Mouse (Mus musculus) intestine, embryonic 15.5 days (tissue): ENCODE measurements around the gene Gm128. TPM values are rescaled to one million over a fixed set of nuclear protein-coding genes. Genes with fewer than 3 reads are reported as not detected.
A peak's percentile ranks its signal among the peaks of the same experiment; 100 is the strongest.

Source experiments
- ATAC-seq: fragments of 200-750 bp; cut with Nextera tagmentation; 2 replicates; pipeline ENCODE4 v1.8.0; 2017; ENCODE audit warnings: moderate TSS enrichment, moderate library complexity
- H3K27ac ChIP-seq: fragments of 300-500 bp; sonication (generic); 2 replicates; pipeline ENCODE4 v1.5.1; 2015; ENCODE audit warnings: mild to moderate bottlenecking, inconsistent platforms
- H3K27me3 ChIP-seq: fragments of 300-500 bp; sonication (generic); replicated peaks from 2 replicates; pipeline ENCODE4 v1.6.1; 2015; ENCODE audit warnings: inconsistent platforms
- H3K36me3 ChIP-seq: fragments of 300-500 bp; sonication (generic); 2 replicates; pipeline ENCODE4 v1.6.1; 2015; ENCODE audit warnings: inconsistent platforms
- H3K4me1 ChIP-seq: fragments of 300-500 bp; sonication (generic); replicated peaks from 2 replicates; pipeline ENCODE4 v1.6.1; 2015; ENCODE audit warnings: inconsistent platforms
- H3K4me2 ChIP-seq: fragments of 300-500 bp; sonication (generic); replicated peaks from 2 replicates; pipeline ENCODE4 v1.6.1; 2015; ENCODE audit warnings: mild to moderate bottlenecking, inconsistent platforms
- H3K4me3 ChIP-seq: fragments of 300-500 bp; sonication (generic); replicated peaks from 2 replicates; pipeline ENCODE4 v1.5.1; 2015; ENCODE audit warnings: inconsistent platforms
- H3K9ac ChIP-seq: fragments of 300-500 bp; sonication (generic); 2 replicates; pipeline ENCODE4 v1.6.1; 2015; ENCODE audit warnings: inconsistent platforms
- H3K9me3 ChIP-seq: fragments of 300-500 bp; sonication (generic); 2 replicates; pipeline ENCODE4 v1.6.1; 2016; ENCODE audit warnings: inconsistent platforms
- WGBS: fragments of 180-500 bp; shearing (Covaris S2); methylation state at CpG from one replicate; pipeline ENCODE4 v1.1.7; 2015; 5-methylcytosine and 5-hydroxymethylcytosine counted together
- polyA plus RNA-seq: library from polyadenylated mRNA; unstranded; fragments of >200 nt; fragmentation: Nextera tagmentation; extraction: Ambion mirVana; gene quantifications from 2 replicates; pipeline ENCODE4 v1.2.1, GENCODE M21; 2015

Gm128 gene
- 0.16 and 0.20 TPM in 2 replicates for polyA plus RNA-seq

DNA sequence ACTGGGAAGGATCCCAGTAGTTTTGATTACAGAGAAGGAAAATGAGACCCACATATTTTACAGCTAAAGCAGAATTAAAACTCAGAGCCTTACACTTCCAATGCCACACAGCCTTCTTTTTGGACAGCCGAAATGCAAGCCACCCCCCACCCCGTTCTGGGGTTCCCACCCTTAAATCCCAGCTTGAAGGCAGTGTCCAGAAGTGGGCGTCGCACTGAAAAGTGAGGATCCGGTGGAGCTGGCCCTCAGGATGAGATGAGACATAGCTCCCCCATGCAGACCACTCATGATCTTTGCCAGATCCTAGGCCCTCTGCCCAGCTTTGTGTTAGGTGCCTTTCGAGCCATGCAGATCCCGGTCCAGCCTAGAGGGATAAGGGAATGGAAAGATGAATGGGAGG is at the start of gene Gm128:
Gene Gm128 (minus strand): TSS at position 101 of the 400 bp plus-strand sequence.
- ATAC-seq, result no peak
- Histone ChIP-seq H3K27ac (no peak within 1 kb of the TSS), H3K36me3 (no peaks in the 10 kb centered on the region), H3K9ac (peak within 1 kb of the TSS; percentile 21), H3K9me3 (no peaks in the 10 kb centered on the region), H3K4me1 (0 out of 2 replicates have a peak, but pooled peaks cover 4% of the 10 kb centered on the region), H3K4me3 (no peak within 1 kb of the TSS), H3K4me2 (no peak within 1 kb of the TSS; the same call in 1 of the 2 replicates), H3K27me3 (no peaks in the 10 kb centered on the region)
- 74% methylated on average over 7 of the region's 7 CpGs for WGBS

DNA sequence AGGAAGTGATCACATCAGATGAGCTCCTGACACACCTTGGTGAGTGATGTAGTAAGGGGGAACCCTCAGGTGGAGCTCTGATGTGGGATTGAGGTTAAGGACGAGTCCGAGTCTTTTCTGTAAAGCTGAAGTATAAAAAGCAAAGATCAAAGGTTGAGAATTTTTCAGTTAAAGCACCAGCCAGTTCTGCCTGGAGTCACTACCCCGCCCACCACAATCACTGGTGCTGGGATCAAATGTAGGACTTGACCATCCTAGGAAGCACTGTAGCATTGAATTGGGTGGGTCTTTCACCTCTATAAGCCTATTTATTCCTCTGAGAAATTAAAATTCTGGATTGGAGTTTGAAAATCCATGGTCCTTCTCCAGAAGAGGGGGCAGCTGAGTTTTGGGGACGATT is 49.6 kb upstream of the Gm128 start:
- Histone ChIP-seq H3K4me1 (peaks cover 13% of the 10 kb centered on the region; the same call in 1 of the 2 replicates), H3K27me3 (no peaks in the 10 kb centered on the region), H3K27ac (peak overlapping the region; percentile 7; the same call in 1 of the 2 replicates), H3K4me3 (no peak overlapping the region), H3K9ac (no peak overlapping the region), H3K4me2 (no peak overlapping the region), H3K9me3 (no peaks in the 10 kb centered on the region), H3K36me3 (peaks cover 22% of the 10 kb centered on the region)
- ATAC-seq, result peak; percentile 27
- 70% methylated on average over 4 of the region's 4 CpGs for WGBS

DNA sequence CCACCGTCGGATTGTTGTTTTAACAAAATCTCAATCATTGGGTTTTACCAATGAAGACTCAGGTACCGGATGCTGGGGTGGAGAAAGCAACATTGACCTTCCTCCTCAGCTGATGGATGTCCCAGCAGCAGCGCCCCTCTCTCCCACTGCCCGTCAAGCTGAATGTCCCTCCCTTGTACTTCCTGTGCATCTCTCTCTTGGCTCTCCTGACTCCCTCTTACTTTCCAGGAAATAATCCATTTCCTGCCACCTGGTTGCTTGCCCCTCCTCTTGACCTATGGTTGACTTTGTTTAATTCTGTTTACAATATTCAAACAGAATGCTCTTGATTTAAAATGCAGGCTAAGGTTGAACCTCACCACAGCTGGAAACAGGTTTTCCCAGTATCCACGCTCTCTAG is 48.8 kb upstream of the Gm128 start:
- Histone ChIP-seq H3K27me3 (no peaks in the 10 kb centered on the region), H3K27ac (no peak overlapping the region), H3K4me2 (no peak overlapping the region), H3K9me3 (no peaks in the 10 kb centered on the region), H3K36me3 (peaks cover 18% of the 10 kb centered on the region), H3K9ac (no peak overlapping the region), H3K4me3 (no peak overlapping the region), H3K4me1 (peaks cover 11% of the 10 kb centered on the region; the same call in 1 of the 2 replicates)
- 68% methylated on average over 6 of the region's 6 CpGs for WGBS
- no peak for ATAC-seq

DNA sequence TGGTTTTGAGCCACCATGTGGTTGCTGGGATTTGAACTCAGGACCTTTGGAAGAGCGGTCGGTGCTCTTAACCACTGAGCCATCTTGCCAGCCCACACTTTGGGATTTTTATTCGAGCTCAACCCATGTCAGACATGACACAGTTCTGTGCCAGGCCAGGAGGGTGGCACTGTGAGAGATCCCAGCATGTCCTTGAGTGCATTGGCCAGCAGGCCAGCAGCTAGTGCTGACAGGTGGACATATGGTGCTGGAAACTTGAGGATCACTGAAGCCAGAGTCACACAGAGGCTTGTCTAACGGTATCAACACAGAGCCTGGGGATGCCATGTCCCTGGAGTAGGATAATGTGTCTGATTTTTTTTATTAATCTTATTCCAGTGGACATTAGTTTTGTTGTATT is 48.0 kb upstream of the Gm128 start:
- Histone ChIP-seq H3K4me2 (no peak overlapping the region), H3K36me3 (peaks cover 13% of the 10 kb centered on the region), H3K27me3 (no peaks in the 10 kb centered on the region), H3K9ac (no peak overlapping the region), H3K27ac (no peak overlapping the region), H3K4me1 (peaks cover 18% of the 10 kb centered on the region), H3K4me3 (no peak overlapping the region), H3K9me3 (no peaks in the 10 kb centered on the region)
- 93% methylated on average over 4 of the region's 4 CpGs for WGBS
- no peak for ATAC-seq

DNA sequence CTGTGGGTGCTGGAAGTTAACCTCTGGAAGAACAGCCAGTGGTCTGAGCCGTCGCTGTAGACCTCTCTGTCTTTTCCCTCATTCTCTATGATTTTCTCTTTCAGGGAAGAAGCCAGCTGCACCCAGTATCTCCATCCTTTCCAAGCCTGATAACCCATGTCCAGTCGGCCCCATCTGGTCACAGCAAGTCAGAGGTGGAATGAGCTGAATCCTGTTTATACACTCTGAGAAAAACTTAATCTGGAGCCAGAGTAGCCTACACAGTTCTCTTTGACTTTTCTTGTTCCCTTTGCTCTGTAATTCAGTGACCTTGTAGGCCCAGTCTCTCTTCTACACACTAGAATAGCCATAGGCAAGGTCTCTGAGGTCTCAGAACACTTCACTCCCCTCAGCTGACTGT is 46.1 kb upstream of the Gm128 start:
- Histone ChIP-seq H3K4me3 (no peak overlapping the region), H3K9ac (no peak overlapping the region), H3K4me1 (peaks cover 20% of the 10 kb centered on the region), H3K9me3 (no peaks in the 10 kb centered on the region), H3K27ac (no peak overlapping the region), H3K4me2 (no peak overlapping the region), H3K27me3 (no peaks in the 10 kb centered on the region), H3K36me3 (peaks cover 9% of the 10 kb centered on the region)
- 92% methylated on average over 3 of the region's 3 CpGs for whole genome bisulfite sequencing
- no peak for ATAC-seq

DNA sequence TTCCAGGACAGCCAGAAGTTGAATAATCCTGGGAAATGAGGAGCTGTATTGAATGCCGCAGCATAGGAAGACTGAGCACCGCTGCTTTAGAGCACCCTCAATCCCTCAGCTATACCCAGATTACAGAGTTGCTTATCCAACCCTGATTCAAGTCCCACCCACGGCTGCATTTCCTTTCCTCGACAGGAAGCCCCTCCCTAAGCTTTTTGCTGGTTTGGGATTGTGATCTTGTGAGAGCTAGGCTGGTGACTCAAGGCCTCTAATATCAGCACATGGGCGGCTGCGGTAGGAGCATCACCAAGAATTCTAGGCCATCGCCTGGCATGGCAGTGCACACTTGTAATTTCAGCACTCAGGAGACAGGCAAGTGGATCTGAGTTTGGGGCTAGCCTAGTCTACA is 45.1 kb upstream of the Gm128 start:
- peak overlapping the region; percentile 40; the same call in 1 of the 2 replicates for H3K27ac ChIP-seq
- peaks cover 20% of the 10 kb centered on the region for H3K4me1 ChIP-seq
- peaks cover 9% of the 10 kb centered on the region for H3K36me3 ChIP-seq
- H3K9me3 ChIP-seq, result no peaks in the 10 kb centered on the region
- no peak overlapping the region for H3K4me2 ChIP-seq
- no peaks in the 10 kb centered on the region for H3K27me3 ChIP-seq
- H3K4me3 ChIP-seq, result no peak overlapping the region
- no peak overlapping the region for H3K9ac ChIP-seq
- 82% methylated on average over 7 of the region's 7 CpGs for WGBS
- no peak for ATAC-seq

DNA sequence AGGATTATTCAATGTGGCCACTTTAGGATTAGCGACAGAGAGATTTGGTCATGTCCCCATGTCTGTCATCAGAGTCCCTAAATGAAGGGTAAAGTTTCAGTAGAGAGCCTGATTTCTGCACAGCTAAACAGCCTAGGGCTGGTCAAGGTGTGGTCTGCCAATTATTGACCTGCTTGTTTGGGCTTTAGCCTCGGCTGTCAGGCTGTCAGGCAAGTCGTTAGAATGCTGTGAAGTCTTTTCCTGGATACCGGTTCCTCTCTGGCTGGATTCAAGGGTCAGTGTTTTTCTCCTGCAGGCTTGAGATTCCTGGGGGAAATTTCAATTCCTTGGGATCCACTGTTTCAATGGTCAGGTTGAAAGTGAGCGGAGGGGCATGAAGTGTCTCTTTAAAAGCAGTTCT is 44.6 kb upstream of the Gm128 start:
- Histone ChIP-seq H3K27ac (peak overlapping the region; percentile 40; the same call in 1 of the 2 replicates), H3K36me3 (peaks cover 9% of the 10 kb centered on the region), H3K4me1 (peaks cover 15% of the 10 kb centered on the region), H3K4me3 (no peak overlapping the region), H3K9ac (no peak overlapping the region), H3K27me3 (no peaks in the 10 kb centered on the region), H3K9me3 (no peaks in the 10 kb centered on the region), H3K4me2 (no peak overlapping the region)
- no peak for ATAC-seq
- 48% methylated on average over 5 of the region's 5 CpGs for WGBS

DNA sequence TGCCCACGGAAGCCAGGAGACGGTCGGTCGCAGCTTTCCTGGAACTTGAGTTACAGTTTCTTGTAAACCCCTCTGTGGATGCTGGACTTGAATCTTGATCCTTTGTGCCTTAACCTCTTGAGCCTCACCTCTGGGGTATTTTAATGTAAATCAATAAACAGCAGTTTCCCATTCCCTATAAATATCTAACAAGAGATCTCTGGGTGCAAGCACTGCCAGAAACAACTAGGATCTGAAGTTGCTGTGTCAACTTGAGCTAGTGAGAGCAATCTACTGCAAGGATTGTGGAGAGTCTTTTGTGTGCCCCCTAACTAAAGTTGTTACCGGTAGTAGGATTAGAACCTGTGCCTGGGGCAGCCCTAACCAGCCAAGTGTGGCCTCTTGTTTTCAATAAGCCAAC is 44.0 kb upstream of the Gm128 start:
- Histone ChIP-seq H3K4me1 (peaks cover 15% of the 10 kb centered on the region), H3K36me3 (peaks cover 9% of the 10 kb centered on the region), H3K9me3 (no peaks in the 10 kb centered on the region), H3K4me3 (no peak overlapping the region), H3K27me3 (no peaks in the 10 kb centered on the region), H3K9ac (0 out of 2 replicates have a peak overlapping the region, but pooled peaks have one; percentile 10), H3K27ac (no peak overlapping the region), H3K4me2 (no peak overlapping the region)
- no peak for ATAC-seq
- 87% methylated on average over 5 of the region's 5 CpGs for WGBS

DNA sequence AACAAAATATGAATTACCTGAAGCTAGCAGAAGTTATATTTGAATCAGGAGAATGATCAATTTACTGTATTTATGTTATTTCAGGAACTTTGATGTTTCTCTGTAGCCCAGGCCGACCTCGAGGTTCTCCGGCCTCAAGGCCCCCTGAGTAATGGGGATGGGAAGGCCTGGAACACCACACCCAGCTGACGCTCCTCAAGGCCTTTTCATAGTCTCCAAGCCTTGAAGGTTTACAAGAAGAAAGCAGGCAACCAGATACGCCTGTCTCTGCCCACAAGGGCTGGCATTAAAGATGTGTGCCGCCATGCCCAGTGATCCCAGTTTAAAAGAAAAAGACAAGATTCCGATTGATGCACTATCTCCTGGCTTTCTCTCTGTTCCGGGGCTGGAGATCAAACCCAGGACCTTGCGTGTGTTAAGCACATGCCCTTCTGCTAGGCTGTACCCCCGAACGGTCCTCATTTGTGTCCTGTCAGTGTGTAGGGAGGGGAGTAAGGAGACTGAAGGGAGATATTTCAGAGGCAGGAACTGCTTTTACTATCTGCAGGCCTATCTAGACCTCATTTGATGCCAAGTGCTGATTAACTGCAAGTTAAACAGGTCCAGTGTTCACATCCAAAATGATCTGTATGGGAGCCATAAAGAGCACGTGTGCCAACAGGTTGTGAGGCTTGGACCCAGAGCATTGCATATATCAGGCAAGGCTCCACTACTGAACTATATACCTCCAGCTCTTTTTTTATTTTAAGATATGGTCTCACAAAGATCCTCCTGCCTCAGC is 43.3 kb upstream of the Gm128 start:
- Histone ChIP-seq H3K27me3 (no peaks in the 10 kb centered on the region), H3K36me3 (peaks cover 9% of the 10 kb centered on the region), H3K4me1 (peaks cover 15% of the 10 kb centered on the region), H3K4me3 (peak overlapping the region; percentile 60; the same call in 1 of the 2 replicates), H3K27ac (no peak overlapping the region), H3K4me2 (peak overlapping the region; percentile 79), H3K9me3 (no peaks in the 10 kb centered on the region), H3K9ac (no peak overlapping the region)
- ATAC-seq, result no peak
- 83% methylated on average over 12 of the region's 12 CpGs for WGBS

DNA sequence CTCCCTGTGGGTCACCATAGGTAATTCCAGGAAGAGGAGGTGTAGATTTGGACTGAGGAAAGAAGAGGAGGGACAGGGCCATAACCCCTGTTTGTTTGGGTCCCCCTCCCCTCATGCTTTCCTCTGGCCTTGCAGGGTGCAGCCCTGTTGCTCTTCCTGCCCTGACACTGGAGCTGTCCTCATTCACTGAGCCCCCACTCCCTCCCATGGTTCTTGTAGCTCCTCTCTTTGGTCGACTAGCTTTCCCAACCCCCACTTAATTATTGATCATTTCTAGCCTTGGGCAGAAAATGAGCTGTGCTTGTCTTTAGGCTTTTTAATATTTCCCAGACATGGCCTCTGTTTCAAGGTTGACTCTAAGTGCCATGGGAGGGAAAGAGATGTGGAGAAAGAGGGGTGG is 42.7 kb upstream of the Gm128 start:
- H3K36me3 ChIP-seq, result peaks cover 9% of the 10 kb centered on the region
- peak overlapping the region; percentile 97 for H3K27ac ChIP-seq
- no peaks in the 10 kb centered on the region for H3K9me3 ChIP-seq
- peak overlapping the region; percentile 78 for H3K9ac ChIP-seq
- H3K4me3 ChIP-seq, result peak overlapping the region; percentile 60
- no peak for ATAC-seq
- peaks cover 15% of the 10 kb centered on the region for H3K4me1 ChIP-seq
- H3K4me2 ChIP-seq, result peak overlapping the region; percentile 79
- no peaks in the 10 kb centered on the region for H3K27me3 ChIP-seq
- 0% methylated on average over 1 of the region's 1 CpGs for WGBS

DNA sequence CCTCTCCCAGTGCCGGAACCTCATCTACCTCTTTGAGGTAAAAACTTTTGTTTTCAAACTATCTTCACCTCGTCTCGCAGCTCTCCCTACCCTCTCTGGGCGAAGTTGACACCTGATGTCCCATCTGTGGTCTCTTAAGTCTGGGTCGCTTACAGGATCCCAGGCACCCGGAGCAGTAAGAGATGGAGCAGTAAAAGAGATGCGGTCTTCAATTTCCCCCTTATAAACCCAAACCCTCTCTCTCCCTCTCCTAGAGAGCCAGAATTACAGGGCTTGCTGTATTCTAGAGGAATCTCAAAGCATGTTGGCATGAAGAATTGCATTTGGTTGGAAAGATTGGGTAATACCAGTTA is 42.2 kb upstream of the Gm128 start:
- Histone ChIP-seq H3K36me3 (peaks cover 7% of the 10 kb centered on the region), H3K9me3 (no peaks in the 10 kb centered on the region), H3K4me3 (peak overlapping the region; percentile 60), H3K9ac (peak overlapping the region; percentile 78), H3K4me1 (peaks cover 15% of the 10 kb centered on the region), H3K27me3 (no peaks in the 10 kb centered on the region), H3K27ac (peak overlapping the region; percentile 97), H3K4me2 (peak overlapping the region; percentile 79)
- no peak for ATAC-seq
- WGBS, result 3% methylated on average over 7 of the region's 7 CpGs

DNA sequence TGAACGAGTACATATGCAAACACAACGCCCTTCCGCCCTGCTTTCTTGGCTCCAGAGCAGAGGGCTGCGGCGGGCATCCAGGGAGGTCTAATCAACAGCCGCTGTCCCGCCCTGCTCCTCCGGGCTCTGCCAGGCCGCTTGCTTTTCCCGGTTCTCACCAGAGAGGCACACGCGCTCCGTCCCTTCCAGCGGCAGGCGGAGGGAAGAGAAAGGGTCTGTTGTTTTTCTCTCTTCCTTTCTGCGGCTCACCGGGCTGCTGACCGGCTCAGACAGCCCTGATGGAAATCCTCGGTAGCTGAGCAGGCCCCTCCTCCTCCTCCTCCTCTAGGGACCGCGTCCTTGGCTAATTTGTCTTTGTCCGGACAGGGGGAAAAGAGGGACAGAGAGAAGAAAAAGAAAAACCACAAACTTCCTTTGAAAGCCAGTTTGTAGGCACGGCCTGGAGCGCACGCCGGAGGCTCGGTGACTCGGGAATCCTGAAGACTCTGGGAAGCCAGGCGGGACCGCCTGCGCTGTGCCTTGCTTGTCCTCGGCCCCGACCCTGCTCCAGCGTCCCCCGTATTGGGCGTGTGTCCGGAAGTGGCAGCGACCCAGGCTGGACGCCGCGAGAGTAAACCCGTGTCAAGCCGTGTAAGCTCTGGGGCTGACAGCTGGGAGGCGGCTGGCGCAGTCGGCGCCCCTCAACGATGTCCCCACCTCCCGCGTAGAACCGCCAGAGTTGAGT is 41.6 kb upstream of the Gm128 start:
- Histone ChIP-seq H3K9me3 (no peaks in the 10 kb centered on the region), H3K4me1 (peaks cover 15% of the 10 kb centered on the region), H3K4me3 (peak overlapping the region; percentile 60), H3K27me3 (no peaks in the 10 kb centered on the region), H3K9ac (peak overlapping the region; percentile 78), H3K4me2 (peak overlapping the region; percentile 79), H3K27ac (peak overlapping the region; percentile 97), H3K36me3 (peaks cover 5% of the 10 kb centered on the region; the same call in 1 of the 2 replicates)
- WGBS, result under 1% methylated on average over 51 of the region's 51 CpGs
- ATAC-seq, result peak; percentile 74
